Mouse (Mus musculus) neutrophil, adult 5-6 weeks (primary cell): ENCODE results near the gene Hist1h2bh. TPM values are rescaled to one million over a fixed set of nuclear protein-coding genes. Genes with fewer than 3 reads are reported as not detected.
A peak's percentile ranks its signal among the peaks of the same experiment; 100 is the strongest.
"Not testable (repeated sequence)": the region's sequence is repeated elsewhere in the genome, so short reads cannot be mapped to it uniquely, and the experiment has no call there.

Experiments used
- ATAC-seq: fragments of 151-379, 151-347 bp; 2 replicates; pipeline ENCODE4 v1.8.0; 2017; ENCODE audit warnings: mild to moderate bottlenecking, moderate TSS enrichment; ENCODE audit not compliant: insufficient number of reproducible peaks, poor library complexity, low FRiP score, severe bottlenecking; ENCODE audit errors: extremely low read depth
- total RNA-seq: library from RNA; stranded (forward); fragments of 200-1000 nt; gene quantifications from 2 replicates; pipeline ENCODE4 v1.2.3, GENCODE M21; 2017

Hist1h2bh gene
- total RNA-seq, 1 experiment from 2014 or later: 5.8 TPM

DNA sequence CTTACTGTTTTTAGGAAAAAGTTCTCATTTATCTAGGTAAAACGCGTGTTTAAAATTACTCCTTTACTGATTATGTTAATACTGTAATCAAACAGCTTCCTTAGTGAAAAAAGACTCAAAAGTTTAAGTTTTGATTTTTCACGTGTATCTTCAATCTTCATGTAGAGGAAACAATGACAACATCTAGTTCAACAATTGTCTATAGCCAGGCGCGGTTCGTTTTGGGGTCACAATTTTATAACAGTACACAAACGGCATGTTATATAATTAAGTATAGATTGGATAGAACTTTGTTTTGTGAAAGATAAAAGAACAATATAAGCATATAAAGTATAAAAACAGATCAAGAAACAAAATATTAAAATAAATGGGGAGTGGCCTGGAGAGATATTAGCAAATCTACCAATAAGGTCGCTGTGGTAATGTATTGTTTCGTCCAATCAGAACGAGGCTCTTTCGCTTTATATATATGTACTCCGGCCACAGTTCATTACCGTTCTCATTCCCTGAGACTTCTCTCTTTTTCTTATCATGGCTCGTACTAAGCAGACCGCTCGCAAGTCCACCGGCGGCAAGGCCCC lies 32.2 kb upstream of the Hist1h2bh start, which contains the start of gene Hist1h3d:
TSS of gene Hist1h3d (plus strand) at position 493 of the 581 bp plus-strand sequence.
- ATAC-seq: peak; percentile 53; the same call in 1 of the 2 replicates

DNA sequence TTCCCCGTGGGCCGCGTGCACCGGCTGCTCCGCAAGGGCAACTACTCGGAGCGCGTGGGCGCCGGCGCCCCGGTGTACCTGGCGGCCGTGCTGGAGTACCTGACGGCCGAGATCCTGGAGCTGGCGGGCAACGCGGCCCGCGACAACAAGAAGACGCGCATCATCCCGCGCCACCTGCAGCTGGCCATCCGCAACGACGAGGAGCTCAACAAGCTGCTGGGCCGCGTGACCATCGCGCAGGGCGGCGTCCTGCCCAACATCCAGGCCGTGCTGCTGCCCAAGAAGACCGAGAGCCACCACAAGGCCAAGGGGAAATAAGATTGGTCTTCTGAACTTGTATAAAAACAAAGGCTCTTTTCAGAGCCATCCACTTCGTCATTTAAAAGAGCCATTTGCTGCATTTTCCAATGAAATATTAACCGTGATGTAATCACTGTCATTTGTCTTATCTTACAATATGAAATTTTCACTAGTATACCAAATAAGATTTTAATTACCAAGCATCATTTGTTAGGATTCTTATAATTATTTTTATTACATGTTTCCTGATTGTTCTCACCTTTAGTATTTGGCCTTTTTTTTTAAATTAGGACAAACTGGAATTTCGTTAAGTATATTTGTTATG lies 31.5 kb upstream of the Hist1h2bh start:
- not testable (repeated sequence) for ATAC-seq

DNA sequence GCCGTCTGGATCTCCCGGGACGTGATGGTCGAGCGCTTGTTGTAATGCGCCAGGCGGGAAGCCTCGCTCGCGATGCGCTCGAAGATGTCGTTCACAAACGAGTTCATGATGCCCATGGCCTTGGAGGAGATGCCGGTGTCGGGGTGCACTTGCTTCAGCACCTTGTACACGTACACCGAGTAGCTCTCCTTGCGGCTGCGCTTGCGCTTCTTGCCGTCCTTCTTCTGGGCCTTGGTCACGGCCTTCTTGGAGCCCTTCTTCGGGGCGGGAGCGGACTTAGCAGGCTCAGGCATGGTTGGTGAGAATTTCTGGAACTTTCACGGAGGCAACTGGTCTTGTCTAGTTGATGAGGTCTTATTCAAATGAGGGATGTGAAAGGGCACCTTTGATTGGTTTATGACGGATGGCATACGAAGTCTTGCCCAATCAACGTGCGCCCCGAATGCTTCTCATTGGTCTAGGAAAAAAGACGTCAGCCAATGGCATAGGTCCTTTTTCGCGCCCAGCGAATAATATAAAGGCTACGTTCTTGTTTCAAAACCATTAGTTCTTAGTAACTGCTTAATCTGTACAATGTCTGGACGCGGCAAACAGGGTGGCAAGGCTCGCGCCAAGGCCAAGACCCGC lies 30.8 kb upstream of the Hist1h2bh start, which contains the start of the genes Hist1h2bf and Hist1h2ad:
TSS of gene Hist1h2bf (minus strand) at position 299 of the 627 bp plus-strand sequence.
TSS of gene Hist1h2ad (plus strand) at position 484 of the 627 bp plus-strand sequence.
- peak; percentile 91 for ATAC-seq

DNA sequence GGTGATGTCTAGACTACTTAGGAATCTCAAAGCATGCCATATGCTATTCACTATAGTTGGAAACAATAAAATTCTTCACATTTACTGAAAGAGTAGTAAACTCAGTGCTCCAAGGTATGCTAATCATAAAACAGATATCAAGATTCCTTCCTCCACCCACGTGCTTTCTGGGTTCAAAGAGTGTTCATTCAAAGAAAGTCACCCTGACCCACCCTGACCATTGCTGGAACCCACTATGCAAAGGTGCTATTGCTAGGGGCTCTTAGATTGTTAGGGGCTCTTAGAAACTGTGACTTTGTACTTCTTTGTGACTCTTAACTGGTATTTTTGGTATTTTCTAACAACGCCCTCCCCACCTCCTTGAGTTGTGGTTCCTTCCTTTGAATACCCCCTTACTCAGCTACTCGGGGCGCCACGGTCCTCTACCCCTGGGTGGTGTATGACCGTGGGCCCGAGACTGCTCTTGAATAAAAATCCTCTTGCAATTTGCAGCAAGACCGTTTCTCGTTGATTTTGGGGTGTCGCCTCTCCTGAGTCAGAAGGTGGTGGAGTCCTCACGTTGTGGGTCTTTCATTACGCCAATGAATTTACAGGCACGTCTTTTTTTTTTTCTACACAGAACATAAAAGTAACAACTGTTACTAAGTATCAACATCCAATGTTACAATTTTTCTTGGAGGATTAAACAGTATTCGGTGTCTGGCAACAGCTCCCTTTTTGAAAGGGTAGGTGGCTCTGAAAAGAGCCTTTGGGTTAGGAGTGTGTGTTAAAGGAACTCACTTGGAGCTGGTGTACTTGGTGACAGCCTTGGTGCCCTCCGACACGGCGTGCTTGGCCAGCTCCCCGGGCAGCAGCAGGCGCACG lies 30.1 kb upstream of the Hist1h2bh start:
- not testable (repeated sequence) for ATAC-seq

DNA sequence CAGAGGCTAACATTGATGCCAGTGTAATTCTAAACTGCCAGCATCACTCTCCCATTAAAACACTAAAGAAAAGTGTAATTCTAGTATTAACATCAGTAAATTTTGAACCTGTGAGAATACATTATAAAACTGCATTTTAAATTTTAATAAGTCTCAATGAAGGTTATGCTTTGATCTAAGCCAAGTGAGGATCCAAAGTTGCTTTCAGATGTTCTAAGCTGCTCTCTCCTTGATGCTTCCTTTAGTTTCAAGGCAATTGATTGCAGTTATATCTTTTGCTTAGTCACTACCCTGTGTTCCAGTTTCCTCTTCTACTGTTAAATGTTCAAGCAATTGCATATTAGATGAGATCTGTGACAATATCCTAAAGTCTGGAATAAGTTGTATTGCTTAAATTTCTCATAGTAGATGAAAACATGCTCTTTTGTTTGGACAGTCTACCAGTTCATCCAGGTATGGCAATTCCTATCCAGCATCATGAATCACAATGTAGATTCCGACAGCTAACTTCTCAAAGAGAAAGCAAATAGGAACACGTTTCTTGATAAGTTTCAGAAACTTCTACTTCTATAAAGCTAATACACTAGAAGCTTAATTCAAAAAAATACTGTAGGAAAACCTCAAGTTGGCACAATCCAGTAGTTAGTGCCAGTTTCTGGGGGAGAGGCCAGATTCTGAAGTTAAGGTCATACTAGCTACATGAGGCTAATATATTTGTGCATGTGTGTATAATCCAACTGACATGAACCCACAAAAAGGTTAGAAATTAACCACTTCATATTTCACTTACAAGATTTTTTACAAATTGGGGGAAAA lies 29.2 kb upstream of the Hist1h2bh start:
- ATAC-seq: no peak

DNA sequence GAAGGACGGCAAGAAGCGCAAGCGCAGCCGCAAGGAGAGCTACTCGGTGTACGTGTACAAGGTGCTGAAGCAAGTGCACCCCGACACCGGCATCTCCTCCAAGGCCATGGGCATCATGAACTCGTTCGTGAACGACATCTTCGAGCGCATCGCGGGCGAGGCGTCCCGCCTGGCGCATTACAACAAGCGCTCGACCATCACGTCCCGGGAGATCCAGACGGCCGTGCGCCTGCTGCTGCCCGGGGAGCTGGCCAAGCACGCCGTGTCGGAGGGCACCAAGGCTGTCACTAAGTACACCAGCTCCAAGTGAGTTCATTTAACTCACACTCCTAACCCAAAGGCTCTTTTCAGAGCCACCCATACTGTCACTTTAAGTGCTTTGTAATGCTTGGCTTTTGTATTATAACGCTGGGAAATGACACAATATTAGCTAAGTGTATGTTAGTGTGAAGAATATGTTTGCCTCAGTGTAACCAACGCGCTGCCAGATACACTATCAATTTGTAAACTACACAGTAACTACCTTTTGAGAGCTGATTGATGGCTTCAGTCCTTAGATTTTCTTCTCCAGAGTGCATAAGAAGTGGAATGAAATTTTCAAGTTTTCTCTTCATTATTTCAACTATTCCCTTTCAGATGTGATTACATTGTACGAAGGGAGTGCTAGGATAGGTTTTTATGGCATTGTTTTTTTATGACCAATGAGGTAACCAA lies 28.5 kb upstream of the Hist1h2bh start:
- ATAC-seq: not testable (repeated sequence)

DNA sequence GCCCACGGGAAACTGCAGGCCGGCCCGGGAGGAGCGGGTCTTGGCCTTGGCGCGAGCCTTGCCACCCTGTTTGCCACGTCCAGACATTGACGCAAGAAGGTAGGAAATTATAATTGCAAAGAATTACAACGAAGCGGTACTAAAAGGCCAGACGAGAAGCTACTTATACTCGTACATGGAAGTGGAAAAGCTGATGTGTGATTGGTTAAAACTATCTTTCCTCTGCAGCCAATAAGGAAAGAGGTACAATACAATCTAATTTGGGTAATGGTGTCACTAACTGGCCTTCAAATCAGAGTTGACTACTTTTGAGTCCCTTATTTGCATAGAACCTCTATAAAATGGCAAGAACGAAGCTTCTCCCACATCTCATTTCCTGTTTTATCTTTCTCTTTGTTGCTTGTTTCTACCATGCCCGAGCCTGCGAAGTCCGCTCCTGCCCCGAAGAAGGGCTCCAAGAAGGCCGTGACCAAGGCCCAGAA lies 27.9 kb upstream of the Hist1h2bh start, which contains the start of the genes Hist1h2ae and Hist1h2bg:
TSS of gene Hist1h2ae (minus strand) at position 199 of the 482 bp plus-strand sequence.
TSS of gene Hist1h2bg (plus strand) at position 375 of the 482 bp plus-strand sequence.
- peak; percentile 84 for ATAC-seq

DNA sequence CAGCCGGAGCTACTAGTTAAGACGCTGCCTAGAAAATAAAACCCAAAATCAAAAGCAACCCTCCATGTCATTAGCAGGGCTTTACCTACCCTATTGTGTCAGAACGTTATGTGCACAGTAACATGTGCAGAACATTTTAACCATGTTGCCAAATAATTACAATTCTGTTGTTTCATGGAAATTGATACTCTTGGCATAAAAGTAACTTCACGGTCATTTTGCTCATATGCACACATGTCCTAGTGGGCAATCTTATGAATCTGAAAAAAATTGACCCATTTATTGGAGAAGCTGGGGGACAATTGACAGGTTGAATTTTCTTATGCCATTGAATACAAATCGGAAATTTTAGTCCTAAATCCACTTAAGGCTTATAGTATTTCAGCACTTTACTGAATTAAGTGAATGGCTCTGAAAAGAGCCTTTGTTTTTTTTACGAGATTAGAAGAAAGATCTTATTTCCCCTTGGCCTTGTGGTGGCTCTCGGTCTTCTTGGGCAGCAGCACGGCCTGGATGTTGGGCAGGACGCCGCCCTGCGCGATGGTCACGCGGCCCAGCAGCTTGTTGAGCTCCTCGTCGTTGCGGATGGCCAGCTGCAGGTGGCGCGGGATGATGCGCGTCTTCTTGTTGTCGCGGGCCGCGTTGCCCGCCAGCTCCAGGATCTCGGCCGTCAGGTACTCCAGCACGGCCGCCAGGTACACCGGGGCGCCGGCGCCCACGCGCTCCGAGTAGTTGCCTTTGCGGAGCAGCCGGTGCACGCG lies 27.2 kb upstream of the Hist1h2bh start:
- not testable (repeated sequence) for ATAC-seq

DNA sequence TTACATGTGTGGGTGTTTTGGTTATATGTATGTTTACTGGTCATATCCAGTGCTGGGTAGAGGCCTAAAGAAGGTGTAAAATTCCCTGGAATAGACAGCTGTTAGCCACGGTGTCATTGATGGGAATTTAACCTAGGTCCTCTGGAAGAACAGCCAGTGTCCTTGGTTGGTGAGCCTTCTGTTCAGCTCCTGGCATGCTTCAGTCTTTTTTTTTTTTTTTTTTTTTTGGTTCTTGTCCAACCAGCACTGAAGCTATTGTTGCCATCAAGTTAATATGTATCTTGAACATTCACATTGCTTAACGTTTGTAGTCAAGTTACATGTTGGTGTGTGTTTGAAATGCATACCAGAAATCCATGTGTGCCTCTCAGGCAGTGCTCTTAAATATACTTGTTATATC lies 21.3 kb upstream of the Hist1h2bh start:
- no peak for ATAC-seq

DNA sequence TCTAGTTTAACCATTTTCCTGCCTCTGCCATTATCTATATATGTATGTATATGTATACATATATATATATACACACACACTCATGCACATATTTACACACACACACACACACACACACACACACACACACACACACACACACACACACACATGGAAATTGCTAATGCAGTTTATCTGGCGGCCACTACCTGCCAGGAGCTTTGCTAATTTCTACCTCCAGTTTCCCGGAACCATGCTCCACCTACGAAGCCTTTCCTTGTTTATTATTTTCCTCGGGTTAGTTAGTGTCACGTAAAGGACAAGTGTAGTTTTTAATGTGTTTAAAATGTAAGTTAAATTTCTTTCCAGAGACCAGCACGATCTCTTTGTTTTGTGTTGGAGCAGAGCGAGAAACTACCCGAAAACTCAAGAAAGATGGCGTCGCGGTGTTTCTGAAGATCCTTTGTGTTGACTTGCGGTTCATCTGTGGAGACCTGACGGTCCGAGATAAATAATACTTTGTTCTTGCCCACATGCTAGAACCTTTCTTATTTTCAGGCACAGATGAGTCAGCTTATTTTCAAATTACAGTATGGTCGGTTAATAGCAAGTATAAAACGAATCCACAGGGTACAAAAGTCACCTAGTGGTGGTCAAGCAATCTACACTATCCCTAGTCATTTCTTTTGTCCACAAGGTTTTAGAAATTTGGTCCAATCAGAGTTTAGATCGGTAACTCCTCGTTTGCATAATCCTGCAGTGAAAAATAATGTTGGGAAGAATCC lies 19.7 kb upstream of the Hist1h2bh start:
- peak; percentile 45; the same call in 1 of the 2 replicates for ATAC-seq

DNA sequence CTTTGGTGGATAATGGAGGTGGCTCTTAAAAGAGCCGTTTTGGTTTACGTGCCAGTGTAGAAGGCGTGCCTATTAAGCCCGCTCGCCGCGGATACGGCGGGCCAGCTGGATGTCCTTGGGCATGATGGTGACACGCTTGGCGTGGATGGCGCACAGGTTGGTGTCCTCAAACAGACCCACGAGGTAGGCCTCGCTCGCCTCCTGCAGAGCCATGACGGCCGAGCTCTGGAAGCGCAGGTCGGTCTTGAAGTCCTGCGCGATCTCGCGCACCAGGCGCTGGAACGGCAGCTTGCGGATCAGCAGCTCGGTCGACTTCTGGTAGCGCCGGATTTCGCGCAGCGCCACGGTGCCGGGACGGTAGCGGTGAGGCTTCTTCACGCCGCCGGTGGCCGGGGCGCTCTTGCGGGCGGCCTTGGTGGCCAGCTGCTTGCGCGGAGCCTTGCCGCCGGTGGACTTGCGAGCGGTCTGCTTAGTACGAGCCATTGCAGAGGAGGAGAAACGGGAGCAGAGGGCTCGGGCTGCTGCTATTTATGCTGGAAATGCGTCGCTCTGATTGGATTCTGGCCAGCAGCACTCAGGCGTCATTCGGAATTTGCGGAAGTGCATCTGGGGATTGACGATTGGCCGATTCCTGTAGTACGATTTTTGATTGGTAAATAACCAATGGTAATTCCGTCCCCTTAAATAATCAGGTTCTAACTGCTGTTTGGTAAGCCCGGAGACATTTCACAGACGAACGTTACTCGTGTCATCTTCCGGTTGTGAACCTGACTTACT lies 18.9 kb upstream of the Hist1h2bh start, which contains the start of gene Hist1h3e:
TSS of gene Hist1h3e (minus strand) at position 487 of the 777 bp plus-strand sequence.
- peak; percentile 94 for ATAC-seq

DNA sequence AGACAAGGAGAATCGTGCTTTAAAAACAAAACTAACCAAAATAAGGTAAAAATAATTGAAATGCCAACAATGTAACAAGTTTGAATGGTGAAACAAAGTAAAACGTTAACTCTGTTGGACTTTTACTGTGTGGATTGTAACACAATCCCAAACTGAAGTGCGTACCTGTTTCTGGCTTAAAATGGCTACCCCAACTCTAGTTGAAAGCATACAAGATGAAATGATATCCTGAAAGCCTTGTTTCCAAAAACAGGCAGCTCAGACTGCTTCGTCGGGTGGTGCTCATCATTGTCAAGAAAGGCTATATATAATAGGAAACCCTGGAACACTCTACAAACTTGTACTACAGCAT lies 18.3 kb upstream of the Hist1h2bh start:
- not testable (repeated sequence) for ATAC-seq

DNA sequence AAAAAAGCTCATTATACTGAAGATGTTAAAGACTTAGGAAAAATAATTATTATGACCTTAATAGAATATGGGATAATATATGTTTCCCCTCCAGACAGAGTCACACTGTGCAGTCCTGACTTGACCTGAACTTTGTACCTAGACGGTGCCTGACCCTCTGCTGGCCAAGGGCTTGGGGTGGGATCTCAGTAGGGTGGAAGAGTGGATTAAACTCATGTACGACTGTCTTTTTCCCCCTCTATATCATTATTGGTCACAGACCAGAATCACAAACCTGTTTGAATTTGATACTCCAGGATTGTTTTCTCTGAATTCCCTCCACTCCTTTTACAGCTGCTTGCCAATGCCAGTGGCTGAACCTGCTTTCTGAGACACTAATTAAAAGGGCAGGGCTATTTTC lies 17.5 kb upstream of the Hist1h2bh start:
- ATAC-seq: not testable (repeated sequence)

DNA sequence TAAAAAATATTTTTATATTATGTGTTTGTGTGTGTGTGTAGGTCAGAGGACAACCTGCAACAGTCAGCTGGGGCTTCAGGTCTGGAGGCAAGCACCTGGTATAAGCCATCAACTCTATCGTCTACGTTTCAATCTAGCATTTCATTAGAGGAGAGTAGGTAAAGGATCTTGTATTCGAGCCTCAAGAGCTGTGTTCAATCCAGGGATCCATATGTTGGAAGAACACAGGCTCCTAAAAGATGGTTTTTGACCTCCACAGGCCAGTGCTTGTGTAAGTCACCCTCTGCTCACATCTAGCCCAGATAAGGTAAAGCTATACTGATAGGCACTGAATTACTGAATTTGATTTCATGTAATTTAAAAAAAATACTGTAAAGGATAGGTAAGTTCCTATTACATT lies 13.7 kb upstream of the Hist1h2bh start:
- ATAC-seq: no peak

DNA sequence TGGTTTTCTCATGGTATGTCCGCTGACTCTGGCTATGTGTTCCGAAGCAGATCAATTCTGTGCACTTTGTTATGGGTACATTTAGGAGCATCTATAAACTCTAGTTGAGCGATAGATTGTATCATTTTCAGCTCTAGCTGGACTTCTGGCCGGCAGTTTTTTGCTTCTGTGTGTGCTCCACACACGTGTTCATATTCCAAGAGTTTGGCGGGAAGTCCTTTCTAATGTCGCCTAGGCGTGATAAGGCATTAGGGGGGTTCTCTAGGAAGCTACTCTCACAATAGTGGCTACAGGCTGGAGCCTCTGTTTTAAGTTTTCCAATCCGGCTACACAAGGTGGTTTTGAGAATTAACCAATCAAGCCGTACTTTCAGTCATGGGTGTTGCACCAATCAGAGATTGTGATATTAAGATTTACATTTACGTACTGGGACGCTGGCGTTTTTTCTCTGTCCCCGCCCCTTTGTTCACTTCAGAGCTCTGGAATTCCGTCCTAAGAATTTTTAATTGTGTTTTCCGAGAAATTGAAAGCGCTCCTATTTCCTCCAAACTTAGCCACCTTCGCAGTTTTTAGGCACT lies 12.7 kb upstream of the Hist1h2bh start:
- peak; percentile 58; the same call in 1 of the 2 replicates for ATAC-seq
